Mouse (Mus musculus): ENCODE results near the gene Ctu1. TPM values are rescaled to one million over a fixed set of nuclear protein-coding genes. Genes with fewer than 3 reads are reported as not detected.
"Not testable (repeated sequence)": the region's sequence is repeated elsewhere in the genome, so short reads cannot be mapped to it uniquely, and the experiment has no call there.

The Ctu1 gene
- polyA plus RNA-seq, 1 experiment: 7.7 TPM

GRCm38 (mm10) chr7:43643046-43643652 lies 28.7 kb upstream of the Ctu1 start:
- no peak for TF ChIP-seq CTCF (IDR thresholded peaks at IDR 0.05; ENCODE audit: low read depth, low read length)
- no peak for TF ChIP-seq POLR2A (IDR thresholded peaks at IDR 0.05; ENCODE audit: borderline replicate concordance, low read depth, low read length)
- peak overlapping the region; percentile 92 for H3K27ac ChIP-seq (ENCODE audit: insufficient read depth, low read depth, low read length)
- 0 out of 2 replicates have a peak overlapping the region, but pooled peaks have one; percentile 0 for H3K4me3 ChIP-seq (ENCODE audit: insufficient read depth, low read length)
- peaks cover 45% of the 10 kb centered on the region for H3K4me1 ChIP-seq (ENCODE audit: control insufficient read depth, insufficient read depth, low read length)

- Histone ChIP-seq H3K4me1 (ENCODE audit: control insufficient read depth, insufficient read depth, low read length) (peaks cover 37% of the 10 kb centered on the region), H3K4me3 (ENCODE audit: insufficient read depth, low read length) (no peak overlapping the region), H3K27ac (ENCODE audit: insufficient read depth, low read depth, low read length) (no peak overlapping the region)
- TF ChIP-seq POLR2A (IDR thresholded peaks at IDR 0.05; ENCODE audit: borderline replicate concordance, low read depth, low read length): no peak
- TF ChIP-seq CTCF (IDR thresholded peaks at IDR 0.05; ENCODE audit: low read depth, low read length): no peak
Observed at GRCm38 (mm10) chr7:43652683-43653082, 19.1 kb upstream of the Ctu1 start.

GRCm38 (mm10) chr7:43654519-43654918 lies 17.3 kb upstream of the Ctu1 start:
- TF ChIP-seq POLR2A (IDR thresholded peaks at IDR 0.05; ENCODE audit: borderline replicate concordance, low read depth, low read length) (no peak), CTCF (IDR thresholded peaks at IDR 0.05; ENCODE audit: low read depth, low read length) (no peak)
- Histone ChIP-seq H3K27ac (ENCODE audit: insufficient read depth, low read depth, low read length) (peak overlapping the region; percentile 56; the same call in 1 of the 2 replicates), H3K4me3 (ENCODE audit: insufficient read depth, low read length) (no peak overlapping the region), H3K4me1 (ENCODE audit: control insufficient read depth, insufficient read depth, low read length) (peaks cover 54% of the 10 kb centered on the region)

GRCm38 (mm10) chr7:43656232-43656631 lies 15.6 kb upstream of the Ctu1 start:
- no peak for TF ChIP-seq POLR2A (IDR thresholded peaks at IDR 0.05; ENCODE audit: borderline replicate concordance, low read depth, low read length)
- no peak for TF ChIP-seq CTCF (IDR thresholded peaks at IDR 0.05; ENCODE audit: low read depth, low read length)
- H3K4me3 ChIP-seq (ENCODE audit: insufficient read depth, low read length): no peak overlapping the region
- no peak overlapping the region for H3K27ac ChIP-seq (ENCODE audit: insufficient read depth, low read depth, low read length)
- peaks cover 64% of the 10 kb centered on the region for H3K4me1 ChIP-seq (ENCODE audit: control insufficient read depth, insufficient read depth, low read length)

GRCm38 (mm10) chr7:43660002-43660401 lies 11.8 kb upstream of the Ctu1 start, which contains the start of gene Siglece:
Siglece (minus strand) TSS chr7:43660161.
- H3K4me3 ChIP-seq (ENCODE audit: insufficient read depth, low read length): peak within 1 kb of the TSS; percentile 49
- no peak for TF ChIP-seq POLR2A (IDR thresholded peaks at IDR 0.05; ENCODE audit: borderline replicate concordance, low read depth, low read length)
- TF ChIP-seq CTCF (IDR thresholded peaks at IDR 0.05; ENCODE audit: low read depth, low read length): no peak
- peak within 1 kb of the TSS; percentile 81 for H3K27ac ChIP-seq (ENCODE audit: insufficient read depth, low read depth, low read length)
- peaks cover 71% of the 10 kb centered on the region for H3K4me1 ChIP-seq (ENCODE audit: control insufficient read depth, insufficient read depth, low read length)

GRCm38 (mm10) chr7:43662804-43663203 lies 9.0 kb upstream of the Ctu1 start:
- peaks cover 54% of the 10 kb centered on the region for H3K4me1 ChIP-seq (ENCODE audit: control insufficient read depth, insufficient read depth, low read length)
- 0 out of 2 replicates have a peak overlapping the region, but pooled peaks have one; percentile 15 for H3K27ac ChIP-seq (ENCODE audit: insufficient read depth, low read depth, low read length)
- no peak for TF ChIP-seq POLR2A (IDR thresholded peaks at IDR 0.05; ENCODE audit: borderline replicate concordance, low read depth, low read length)
- TF ChIP-seq CTCF (IDR thresholded peaks at IDR 0.05; ENCODE audit: low read depth, low read length): no peak
- H3K4me3 ChIP-seq (ENCODE audit: insufficient read depth, low read length): no peak overlapping the region

- H3K4me1 ChIP-seq (ENCODE audit: control insufficient read depth, insufficient read depth, low read length): peaks cover 61% of the 10 kb centered on the region
- H3K27ac ChIP-seq (ENCODE audit: insufficient read depth, low read depth, low read length); H3K4me3 ChIP-seq (ENCODE audit: insufficient read depth, low read length): not testable (repeated sequence)
Observed at GRCm38 (mm10) chr7:43667221-43667620, 4.6 kb upstream of the Ctu1 start.

- H3K4me1 ChIP-seq (ENCODE audit: control insufficient read depth, insufficient read depth, low read length): peaks cover 58% of the 10 kb centered on the region
- TF ChIP-seq POLR2A (IDR thresholded peaks at IDR 0.05; ENCODE audit: borderline replicate concordance, low read depth, low read length): no peak
- no peak for TF ChIP-seq CTCF (IDR thresholded peaks at IDR 0.05; ENCODE audit: low read depth, low read length)
- no peak overlapping the region for H3K4me3 ChIP-seq (ENCODE audit: insufficient read depth, low read length)
- H3K27ac ChIP-seq (ENCODE audit: insufficient read depth, low read depth, low read length): no peak overlapping the region
Observed at GRCm38 (mm10) chr7:43668582-43668981, 3.2 kb upstream of the Ctu1 start.

GRCm38 (mm10) chr7:43671064-43671808 lies 580 bp upstream of the Ctu1 start:
- Histone ChIP-seq H3K4me1 (ENCODE audit: control insufficient read depth, insufficient read depth, low read length) (peaks cover 48% of the 10 kb centered on the region), H3K4me3 (ENCODE audit: insufficient read depth, low read length) (peak overlapping the region; percentile 32), H3K27ac (ENCODE audit: insufficient read depth, low read depth, low read length) (peak overlapping the region; percentile 73)
- TF ChIP-seq CTCF (IDR thresholded peaks at IDR 0.05; ENCODE audit: low read depth, low read length) (no peak), POLR2A (IDR thresholded peaks at IDR 0.05; ENCODE audit: borderline replicate concordance, low read depth, low read length) (no peak)

GRCm38 (mm10) chr7:43672581-43673260 lies 905 bp downstream of the Ctu1 start:
- TF ChIP-seq POLR2A (IDR thresholded peaks at IDR 0.05; ENCODE audit: borderline replicate concordance, low read depth, low read length) (no peak), CTCF (IDR thresholded peaks at IDR 0.05; ENCODE audit: low read depth, low read length) (no peak)
- Histone ChIP-seq H3K27ac (ENCODE audit: insufficient read depth, low read depth, low read length) (peak overlapping the region; percentile 71; the same call in 1 of the 2 replicates), H3K4me3 (ENCODE audit: insufficient read depth, low read length) (peak overlapping the region; percentile 73), H3K4me1 (ENCODE audit: control insufficient read depth, insufficient read depth, low read length) (peaks cover 41% of the 10 kb centered on the region)

All from bone marrow macrophage, adult 2 months (primary cell).